Mouse (Mus musculus) lung, embryonic 14.5 days (tissue): ENCODE measurements around the gene Mid2. TPM values are rescaled to one million over a fixed set of nuclear protein-coding genes. Genes with fewer than 3 reads are reported as not detected.
"Not testable (repeated sequence)": the region's sequence is repeated elsewhere in the genome, so short reads cannot be mapped to it uniquely, and the experiment has no call there.

ENCODE experiments used
- ATAC-seq: fragments of 200-750 bp; cut with Nextera tagmentation; 2 replicates; pipeline ENCODE4 v1.8.0; 2017; ENCODE audit warnings: mild to moderate bottlenecking, moderate TSS enrichment, moderate library complexity; ENCODE audit not compliant: insufficient read depth
- DNase-seq: peaks from one replicate; pipeline ENCODE4 v3.0.0-alpha.2; 2015
- H3K27ac ChIP-seq: fragments of 300-500 bp; sonication (generic); 2 replicates; pipeline ENCODE4 v1.5.1; 2014; ENCODE audit warnings: low read depth, mild to moderate bottlenecking, moderate library complexity
- H3K27me3 ChIP-seq: fragments of 300-500 bp; sonication (generic); 2 replicates; pipeline ENCODE4 v1.6.1; 2014; ENCODE audit warnings: low read length, control low read depth; ENCODE audit not compliant: insufficient read depth
- H3K36me3 ChIP-seq: fragments of 300-500 bp; sonication (generic); 2 replicates; pipeline ENCODE4 v1.6.1; 2014; ENCODE audit warnings: control low read depth; ENCODE audit not compliant: insufficient read depth
- H3K4me1 ChIP-seq: fragments of 300-500 bp; sonication (generic); 2 replicates; pipeline ENCODE4 v1.6.1; 2014; ENCODE audit warnings: antibody characterized with exemption, control low read depth; ENCODE audit not compliant: insufficient read depth
- H3K4me2 ChIP-seq: fragments of 300-500 bp; sonication (generic); 2 replicates; pipeline ENCODE4 v1.6.1; 2014; ENCODE audit warnings: mild to moderate bottlenecking
- H3K4me3 ChIP-seq: fragments of 300-500 bp; sonication (generic); 2 replicates; pipeline ENCODE4 v1.5.1; 2014; ENCODE audit warnings: low read depth, low read length
- H3K9ac ChIP-seq: fragments of 300-500 bp; sonication (generic); 2 replicates; pipeline ENCODE4 v1.6.1; 2014
- H3K9me3 ChIP-seq: fragments of 300-500 bp; sonication (generic); 2 replicates; pipeline ENCODE4 v1.6.1; 2016; ENCODE audit warnings: low read depth, low read length, control low read depth
- CTCF ChIP-seq: IDR thresholded peaks from 2 replicates; pipeline ENCODE4 v1.5.1; 2016; ENCODE audit warnings: antibody characterized with exemption, low read depth
- WGBS: fragments of 180-500 bp; shearing (Covaris S2); extraction: QIAGEN DNeasy Blood & Tissue Kit; methylation state at CpG from one replicate; pipeline ENCODE4 v1.1.7; 2014; 5-methylcytosine and 5-hydroxymethylcytosine counted together
- polyA plus RNA-seq: library from polyadenylated mRNA; unstranded; fragments of >200 nt; fragmentation: Nextera tagmentation; extraction: Ambion mirVana; gene quantifications from 2 replicates; pipeline ENCODE4 v1.2.1, GENCODE M21; 2014

Gene Mid2
- polyA plus RNA-seq, 1 experiment from 2014 or later = 8.7 TPM

- Histone ChIP-seq H3K27me3 (no peaks in the 10 kb centered on the region), H3K36me3 (no peaks in the 10 kb centered on the region), H3K4me1 (no peaks in the 10 kb centered on the region), H3K4me3 (no peak overlapping the region), H3K9ac (no peak overlapping the region), H3K4me2 (no peak overlapping the region), H3K9me3 (no peaks in the 10 kb centered on the region), H3K27ac (no peak overlapping the region)
- no peak for ATAC-seq
- TF ChIP-seq CTCF = no peak
- no peak for DNase-seq
- 62% methylated on average over 5 of the region's 5 CpGs for WGBS
Measured at GRCm38 (mm10) chrX:140675444-140675843, 11.0 kb downstream of the Mid2 start.

- no peak overlapping the region for H3K9ac ChIP-seq
- no peak overlapping the region for H3K4me2 ChIP-seq
- no peak overlapping the region for H3K4me3 ChIP-seq
- peak; percentile 20 for DNase-seq
- H3K27ac ChIP-seq = no peak overlapping the region; the same call in 1 of the 2 replicates
- no peaks in the 10 kb centered on the region for H3K9me3 ChIP-seq
- no peak for TF ChIP-seq CTCF
- no peaks in the 10 kb centered on the region for H3K27me3 ChIP-seq
- peak; percentile 58; the same call in 1 of the 2 replicates for ATAC-seq
- WGBS = 51% methylated on average over 2 of the region's 2 CpGs
- no peaks in the 10 kb centered on the region for H3K36me3 ChIP-seq
- H3K4me1 ChIP-seq = no peaks in the 10 kb centered on the region
Measured at GRCm38 (mm10) chrX:140688335-140688734, 23.9 kb downstream of the Mid2 start.

GRCm38 (mm10) chrX:140697872-140698463 lies 33.6 kb downstream of the Mid2 start:
- not testable (repeated sequence) for H3K9me3 ChIP-seq, H3K36me3 ChIP-seq, H3K4me2 ChIP-seq, H3K27me3 ChIP-seq, H3K4me3 ChIP-seq, H3K27ac ChIP-seq, H3K4me1 ChIP-seq, H3K9ac ChIP-seq
- ATAC-seq (peak; percentile 75; the same call in 1 of the 2 replicates), DNase-seq (peak; percentile 15)
- WGBS = 27% methylated on average over 5 of the region's 7 CpGs

- no peak for TF ChIP-seq CTCF
- Histone ChIP-seq H3K4me3 (no peak overlapping the region), H3K4me1 (no peaks in the 10 kb centered on the region), H3K4me2 (no peak overlapping the region), H3K36me3 (no peaks in the 10 kb centered on the region), H3K9ac (no peak overlapping the region), H3K27me3 (no peaks in the 10 kb centered on the region), H3K9me3 (no peaks in the 10 kb centered on the region), H3K27ac (no peak overlapping the region)
- DNase-seq (no peak), ATAC-seq (no peak)
- WGBS = 100% methylated on average over 1 of the region's 1 CpGs
Measured at GRCm38 (mm10) chrX:140703224-140703623, 38.8 kb downstream of the Mid2 start.

GRCm38 (mm10) chrX:140706077-140706476 lies 41.7 kb downstream of the Mid2 start:
- WGBS = 70% methylated on average over 4 of the region's 4 CpGs
- no peak overlapping the region for H3K9ac ChIP-seq
- DNase-seq (no peak), ATAC-seq (no peak)
- no peak overlapping the region for H3K4me3 ChIP-seq
- H3K4me2 ChIP-seq = no peak overlapping the region
- no peak overlapping the region for H3K27ac ChIP-seq
- no peaks in the 10 kb centered on the region for H3K4me1 ChIP-seq
- no peaks in the 10 kb centered on the region for H3K27me3 ChIP-seq
- no peaks in the 10 kb centered on the region for H3K9me3 ChIP-seq
- no peak for TF ChIP-seq CTCF
- H3K36me3 ChIP-seq = no peaks in the 10 kb centered on the region

- Histone ChIP-seq H3K9ac (no peak overlapping the region), H3K36me3 (no peaks in the 10 kb centered on the region), H3K4me2 (no peak overlapping the region), H3K27ac (no peak overlapping the region), H3K27me3 (no peaks in the 10 kb centered on the region), H3K9me3 (no peaks in the 10 kb centered on the region), H3K4me3 (no peak overlapping the region), H3K4me1 (no peaks in the 10 kb centered on the region)
- WGBS = 44% methylated on average over 4 of the region's 4 CpGs
- TF ChIP-seq CTCF = peak; percentile 27
- ATAC-seq (no peak), DNase-seq (peak; percentile 72)
Measured at GRCm38 (mm10) chrX:140722400-140722799, 58.0 kb downstream of the Mid2 start.

GRCm38 (mm10) chrX:140738986-140739385 lies 74.6 kb downstream of the Mid2 start:
- no peak overlapping the region for H3K27ac ChIP-seq

More at GRCm38 (mm10) chrX:140738986-140739385, 74.6 kb downstream of the Mid2 start:
- H3K27me3 ChIP-seq = no peaks in the 10 kb centered on the region
- DNase-seq = no peak
- no peak overlapping the region for H3K9ac ChIP-seq
- H3K36me3 ChIP-seq = no peaks in the 10 kb centered on the region
- no peak overlapping the region for H3K4me2 ChIP-seq
- H3K9me3 ChIP-seq = no peaks in the 10 kb centered on the region
- TF ChIP-seq CTCF = no peak
- H3K4me1 ChIP-seq = no peaks in the 10 kb centered on the region
- no peak overlapping the region for H3K4me3 ChIP-seq
- ATAC-seq = no peak
